Mouse (Mus musculus): ENCODE measurements around the gene Nfib. TPM values are rescaled to one million over a fixed set of nuclear protein-coding genes. Genes with fewer than 3 reads are reported as not detected.

Nfib gene
- polyA plus RNA-seq, 1 experiment from 2014 or later: 60.0 TPM

DNA sequence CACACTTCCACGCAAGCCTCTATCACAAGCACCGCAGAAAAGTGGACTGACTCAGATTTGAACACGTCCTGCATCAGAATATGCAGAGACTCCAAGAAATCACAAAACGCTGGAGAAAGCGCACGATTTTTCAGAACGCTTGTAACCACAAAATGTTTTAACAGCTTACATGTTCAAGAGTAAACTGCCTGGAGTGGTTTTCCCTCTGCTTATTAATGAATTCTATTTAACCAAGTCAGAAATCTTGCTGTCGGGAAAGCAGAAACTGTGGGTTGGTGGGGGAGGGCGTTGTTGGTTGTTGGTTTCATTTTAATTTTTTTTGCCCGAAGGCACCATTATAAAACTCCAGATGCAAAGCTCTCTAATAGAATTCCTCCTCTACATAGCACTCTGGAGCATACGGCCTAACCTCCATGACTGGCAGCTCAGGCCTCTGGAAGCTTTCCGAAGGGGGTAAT, 82.4 kb downstream of the Nfib start:
- Histone ChIP-seq H3K27me3 (no peaks in the 10 kb centered on the region), H3K4me3 (no peak overlapping the region), H3K4me1 (replicated peaks) (peaks cover 25% of the 10 kb centered on the region), H3K9ac (no peak overlapping the region), H3K36me3 (no peaks in the 10 kb centered on the region), H3K4me2 (peak overlapping the region; percentile 48), H3K9me3 (replicated peaks) (no peaks in the 10 kb centered on the region), H3K27ac (peak overlapping the region; percentile 84)
- ATAC-seq (replicated peaks; ENCODE audit: insufficient number of reproducible peaks, insufficient read depth, low FRiP score, low read depth): no peak
- WGBS: 65% methylated on average over 12 of the region's 12 CpGs

DNA sequence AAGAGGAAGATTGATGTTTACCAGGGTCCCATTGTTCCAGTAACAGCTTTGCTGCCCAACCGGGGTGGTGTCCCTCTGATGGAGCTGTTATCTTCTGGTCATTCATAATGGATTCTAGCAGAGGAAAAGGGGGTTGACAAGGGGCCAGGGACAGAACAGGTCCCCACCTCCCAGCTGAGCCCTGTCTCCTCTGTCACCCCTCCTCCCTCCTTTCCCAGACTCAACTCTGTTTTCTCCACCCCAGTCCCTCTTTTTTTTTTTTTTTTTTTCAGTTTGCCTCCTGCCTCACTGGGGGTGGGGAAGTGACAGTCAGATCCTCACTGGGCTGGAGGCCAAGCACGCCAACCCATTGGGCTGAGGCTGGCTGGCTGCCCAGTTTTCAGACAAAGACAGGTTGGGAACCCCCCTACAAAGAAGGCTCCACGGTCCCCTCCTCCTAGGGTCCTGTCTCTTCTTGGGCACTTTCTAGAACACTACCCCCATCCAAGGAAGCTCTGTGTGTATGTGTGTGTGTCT, 83.2 kb downstream of the Nfib start:
- 2% methylated on average over 3 of the region's 3 CpGs for WGBS
- Histone ChIP-seq H3K27ac (peak overlapping the region; percentile 84), H3K9me3 (replicated peaks) (no peaks in the 10 kb centered on the region), H3K9ac (no peak overlapping the region), H3K4me1 (replicated peaks) (peaks cover 28% of the 10 kb centered on the region), H3K4me2 (peak overlapping the region; percentile 48), H3K27me3 (no peaks in the 10 kb centered on the region), H3K36me3 (no peaks in the 10 kb centered on the region), H3K4me3 (no peak overlapping the region; the same call in 1 of the 2 replicates)
- ATAC-seq (replicated peaks; ENCODE audit: insufficient number of reproducible peaks, insufficient read depth, low FRiP score, low read depth): peak; percentile 84

DNA sequence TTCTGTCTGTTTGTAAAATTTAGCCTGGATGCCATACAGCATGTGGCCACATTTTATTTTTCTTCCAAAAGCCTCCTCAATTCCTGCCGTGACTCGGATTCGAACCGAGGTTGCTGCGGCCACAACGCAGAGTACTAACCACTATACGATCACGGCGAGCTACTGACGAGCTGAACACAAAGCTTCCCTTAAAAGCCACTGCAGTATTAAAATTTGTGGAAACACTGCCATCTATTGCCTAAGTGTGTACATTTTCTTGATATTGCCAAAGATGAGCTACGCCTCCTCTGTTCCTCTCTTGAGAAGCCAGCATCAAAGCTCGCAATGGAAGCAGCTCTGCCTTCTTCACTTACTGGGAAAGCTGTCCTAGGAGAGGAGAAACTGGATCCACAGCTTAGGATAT, 86.0 kb downstream of the Nfib start:
- 54% methylated on average over 12 of the region's 12 CpGs for WGBS
- Histone ChIP-seq H3K4me1 (replicated peaks) (peaks cover 28% of the 10 kb centered on the region), H3K36me3 (no peaks in the 10 kb centered on the region)

DNA sequence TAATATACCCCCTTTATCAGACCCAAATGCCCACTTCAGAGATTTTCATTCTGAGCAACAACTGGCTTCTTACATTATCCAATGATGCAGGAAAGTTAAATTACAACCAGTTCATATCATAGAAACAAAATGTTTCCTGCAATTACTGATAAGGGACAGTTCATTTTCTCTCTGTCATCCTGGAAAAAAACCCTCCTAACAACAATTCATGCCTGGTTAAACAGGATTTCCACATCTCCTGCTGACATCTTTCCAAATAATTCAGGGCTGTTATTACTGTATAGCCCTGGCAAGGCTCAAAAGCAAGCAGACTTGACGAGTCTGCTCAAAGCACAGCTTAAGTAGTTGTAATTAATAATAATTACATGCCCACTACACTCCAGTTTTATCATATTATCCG, 86.5 kb downstream of the Nfib start:
- H3K4me2 ChIP-seq: no peak overlapping the region
- H3K27me3 ChIP-seq: no peaks in the 10 kb centered on the region
- ATAC-seq (replicated peaks; ENCODE audit: insufficient number of reproducible peaks, insufficient read depth, low FRiP score, low read depth): no peak
- H3K4me1 ChIP-seq (replicated peaks): peaks cover 26% of the 10 kb centered on the region
- no peak overlapping the region for H3K9ac ChIP-seq
- no peaks in the 10 kb centered on the region for H3K36me3 ChIP-seq
- WGBS: 67% methylated on average over 2 of the region's 2 CpGs
- H3K9me3 ChIP-seq (replicated peaks): no peaks in the 10 kb centered on the region
- H3K4me3 ChIP-seq: no peak overlapping the region
- no peak overlapping the region for H3K27ac ChIP-seq

More for the DNA sequence above, 86.0 kb downstream of the Nfib start:
- Histone ChIP-seq H3K27me3 (no peaks in the 10 kb centered on the region), H3K4me2 (no peak overlapping the region), H3K27ac (no peak overlapping the region), H3K9me3 (replicated peaks) (no peaks in the 10 kb centered on the region), H3K4me3 (no peak overlapping the region), H3K9ac (no peak overlapping the region)
- no peak for ATAC-seq (replicated peaks; ENCODE audit: insufficient number of reproducible peaks, insufficient read depth, low FRiP score, low read depth)

DNA sequence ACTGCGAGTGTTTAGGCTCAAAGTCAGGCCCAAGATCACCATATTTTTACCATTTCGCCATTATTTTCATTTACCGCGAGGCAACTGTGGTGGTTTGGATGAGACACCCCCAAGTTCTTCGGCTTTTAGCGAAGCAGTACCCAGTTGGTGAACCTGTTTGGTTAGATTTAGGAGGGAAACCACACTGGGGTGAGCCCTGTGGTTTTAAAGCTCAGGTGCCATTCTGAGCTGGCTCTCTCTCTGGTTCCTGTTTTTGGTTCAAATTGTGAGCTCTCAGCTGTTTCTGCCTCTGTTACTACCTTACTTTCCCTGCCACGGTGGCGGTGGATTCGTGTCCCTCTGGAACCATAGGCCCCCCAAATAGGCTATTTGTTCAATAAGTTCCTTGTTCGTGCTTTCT, 88.3 kb downstream of the Nfib start:
- no peak overlapping the region for H3K4me3 ChIP-seq
- H3K27ac ChIP-seq: no peak overlapping the region
- no peaks in the 10 kb centered on the region for H3K9me3 ChIP-seq (replicated peaks)
- WGBS: 83% methylated on average over 10 of the region's 10 CpGs
- ATAC-seq (replicated peaks; ENCODE audit: insufficient number of reproducible peaks, insufficient read depth, low FRiP score, low read depth): no peak
- H3K9ac ChIP-seq: no peak overlapping the region
- peaks cover 18% of the 10 kb centered on the region for H3K4me1 ChIP-seq (replicated peaks)
- no peaks in the 10 kb centered on the region for H3K36me3 ChIP-seq
- no peaks in the 10 kb centered on the region for H3K27me3 ChIP-seq
- no peak overlapping the region for H3K4me2 ChIP-seq

DNA sequence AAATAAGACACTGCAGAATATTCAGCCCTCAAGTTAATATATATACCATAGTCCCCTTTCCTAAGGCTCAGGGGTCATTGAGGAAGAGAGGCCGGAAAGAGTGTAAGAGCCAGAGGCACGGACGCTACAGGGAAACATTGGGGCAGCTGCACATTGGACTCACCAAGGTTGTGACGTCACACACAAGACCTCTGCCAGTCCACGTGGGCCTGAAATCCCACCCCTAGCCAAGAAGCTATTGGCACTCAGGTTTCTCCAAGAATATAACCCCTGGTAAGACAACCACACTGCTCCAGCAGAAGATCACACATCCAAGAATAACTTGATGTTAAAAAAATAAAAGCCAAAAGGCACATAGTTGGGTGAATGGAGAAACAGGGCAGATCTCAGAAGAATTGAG, 89.8 kb downstream of the Nfib start:
- H3K4me2 ChIP-seq: no peak overlapping the region
- H3K4me3 ChIP-seq: no peak overlapping the region
- H3K4me1 ChIP-seq (replicated peaks): peaks cover 13% of the 10 kb centered on the region; the same call in 1 of the 2 replicates
- H3K9ac ChIP-seq: no peak overlapping the region
- ATAC-seq (replicated peaks; ENCODE audit: insufficient number of reproducible peaks, insufficient read depth, low FRiP score, low read depth): no peak
- 75% methylated on average over 5 of the region's 5 CpGs for WGBS
- no peaks in the 10 kb centered on the region for H3K36me3 ChIP-seq
- H3K27me3 ChIP-seq: no peaks in the 10 kb centered on the region
- no peaks in the 10 kb centered on the region for H3K9me3 ChIP-seq (replicated peaks)
- no peak overlapping the region for H3K27ac ChIP-seq

DNA sequence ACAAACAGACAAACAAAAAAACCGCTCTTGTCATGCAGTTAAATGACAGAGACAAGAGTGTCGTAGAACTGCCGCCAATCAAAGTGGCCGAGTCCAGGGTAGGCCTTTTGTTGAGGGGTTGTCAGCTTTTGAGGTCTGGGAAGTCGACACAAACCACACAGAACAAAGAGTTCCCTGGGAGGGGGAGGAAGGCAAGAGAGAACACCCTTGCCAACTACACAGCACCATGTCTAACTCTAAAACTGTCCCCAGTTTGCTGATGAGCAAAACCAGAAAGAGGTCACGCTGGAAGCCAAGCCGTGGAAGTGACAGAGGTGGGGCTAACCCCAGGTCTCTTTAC, 91.1 kb downstream of the Nfib start:
- Histone ChIP-seq H3K36me3 (no peaks in the 10 kb centered on the region), H3K4me2 (no peak overlapping the region), H3K9me3 (replicated peaks) (no peaks in the 10 kb centered on the region), H3K4me3 (no peak overlapping the region), H3K9ac (no peak overlapping the region), H3K27ac (no peak overlapping the region), H3K4me1 (replicated peaks) (peaks cover 13% of the 10 kb centered on the region; the same call in 1 of the 2 replicates), H3K27me3 (no peaks in the 10 kb centered on the region)
- WGBS: 38% methylated on average over 7 of the region's 7 CpGs
- ATAC-seq (replicated peaks; ENCODE audit: insufficient number of reproducible peaks, insufficient read depth, low FRiP score, low read depth): no peak

DNA sequence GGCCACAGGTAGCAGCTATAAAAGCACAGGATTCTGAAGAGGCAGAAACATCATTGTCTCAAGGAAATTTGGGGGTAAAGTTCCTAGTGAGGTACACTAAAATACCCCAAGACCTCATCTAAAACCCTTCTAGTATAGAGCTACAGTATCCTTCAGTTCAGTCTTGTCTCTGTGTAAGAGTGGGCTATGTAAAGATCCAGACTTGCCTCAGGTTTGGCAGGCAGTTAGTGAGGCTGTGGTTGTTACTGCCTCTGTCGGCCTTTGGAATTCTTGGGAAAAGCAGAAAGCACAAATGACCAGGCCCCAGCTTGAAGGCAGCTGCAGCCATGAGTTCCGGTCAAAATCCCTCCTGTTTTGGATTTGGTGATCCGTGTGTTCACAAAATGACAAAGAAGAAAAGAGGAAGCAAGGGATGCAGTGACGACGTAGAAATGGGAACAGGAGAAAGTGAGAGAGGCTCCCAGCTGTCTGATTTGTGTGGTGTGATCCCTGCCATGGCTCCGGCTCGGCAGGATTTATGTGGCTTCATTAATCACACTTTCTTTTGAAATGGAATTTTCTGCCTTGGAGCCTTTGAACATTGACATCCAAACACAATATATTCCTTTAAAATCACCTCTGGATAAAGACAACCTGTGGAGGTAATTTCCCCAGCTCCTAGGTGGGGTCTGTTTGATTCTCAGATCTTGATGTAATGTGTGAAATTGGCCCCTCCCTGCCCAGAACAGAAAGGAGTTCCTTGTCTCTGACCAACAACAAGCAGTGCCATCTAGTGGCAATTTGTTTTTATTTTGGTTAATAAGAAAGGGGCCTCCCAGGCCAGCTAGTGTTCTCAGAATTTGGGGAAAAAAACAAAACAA, 91.7 kb downstream of the Nfib start:
- H3K4me2 ChIP-seq: no peak overlapping the region
- no peak overlapping the region for H3K4me3 ChIP-seq
- H3K36me3 ChIP-seq: no peaks in the 10 kb centered on the region
- H3K27me3 ChIP-seq: no peaks in the 10 kb centered on the region
- ATAC-seq (replicated peaks; ENCODE audit: insufficient number of reproducible peaks, insufficient read depth, low FRiP score, low read depth): no peak
- peaks cover 10% of the 10 kb centered on the region; the same call in 1 of the 2 replicates for H3K4me1 ChIP-seq (replicated peaks)
- 0 out of 2 replicates have a peak overlapping the region, but pooled peaks have one; percentile 19 for H3K9ac ChIP-seq
- no peaks in the 10 kb centered on the region for H3K9me3 ChIP-seq (replicated peaks)
- H3K27ac ChIP-seq: no peak overlapping the region
- WGBS: 39% methylated on average over 7 of the region's 7 CpGs

DNA sequence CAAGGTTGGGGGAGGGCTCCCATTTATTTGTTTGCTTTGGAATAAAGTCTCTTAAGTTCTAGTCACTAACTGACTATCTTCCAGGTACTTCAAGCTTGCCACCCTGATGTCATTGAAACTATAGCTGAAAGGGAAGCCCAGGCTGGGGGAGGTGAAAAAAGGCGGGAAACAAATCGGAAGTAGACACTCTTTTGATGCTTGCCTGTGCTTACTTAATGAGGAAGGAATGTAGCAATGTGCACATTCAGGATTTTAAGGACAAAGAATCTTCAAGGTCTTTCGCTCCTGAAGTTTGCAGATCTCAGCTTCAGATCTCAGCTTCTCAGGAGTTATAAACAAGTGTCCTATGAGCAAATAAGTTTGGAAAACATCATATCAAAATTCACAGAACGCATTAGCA, 95.9 kb downstream of the Nfib start:
- H3K4me2 ChIP-seq: no peak overlapping the region
- H3K27me3 ChIP-seq: no peaks in the 10 kb centered on the region
- H3K27ac ChIP-seq: no peak overlapping the region
- H3K9me3 ChIP-seq (replicated peaks): no peaks in the 10 kb centered on the region
- H3K4me3 ChIP-seq: no peak overlapping the region
- peaks cover 6% of the 10 kb centered on the region; the same call in 1 of the 2 replicates for H3K4me1 ChIP-seq (replicated peaks)
- WGBS: 69% methylated on average over 4 of the region's 4 CpGs
- ATAC-seq (replicated peaks; ENCODE audit: insufficient number of reproducible peaks, insufficient read depth, low FRiP score, low read depth): no peak
- no peaks in the 10 kb centered on the region for H3K36me3 ChIP-seq
- H3K9ac ChIP-seq: no peak overlapping the region

DNA sequence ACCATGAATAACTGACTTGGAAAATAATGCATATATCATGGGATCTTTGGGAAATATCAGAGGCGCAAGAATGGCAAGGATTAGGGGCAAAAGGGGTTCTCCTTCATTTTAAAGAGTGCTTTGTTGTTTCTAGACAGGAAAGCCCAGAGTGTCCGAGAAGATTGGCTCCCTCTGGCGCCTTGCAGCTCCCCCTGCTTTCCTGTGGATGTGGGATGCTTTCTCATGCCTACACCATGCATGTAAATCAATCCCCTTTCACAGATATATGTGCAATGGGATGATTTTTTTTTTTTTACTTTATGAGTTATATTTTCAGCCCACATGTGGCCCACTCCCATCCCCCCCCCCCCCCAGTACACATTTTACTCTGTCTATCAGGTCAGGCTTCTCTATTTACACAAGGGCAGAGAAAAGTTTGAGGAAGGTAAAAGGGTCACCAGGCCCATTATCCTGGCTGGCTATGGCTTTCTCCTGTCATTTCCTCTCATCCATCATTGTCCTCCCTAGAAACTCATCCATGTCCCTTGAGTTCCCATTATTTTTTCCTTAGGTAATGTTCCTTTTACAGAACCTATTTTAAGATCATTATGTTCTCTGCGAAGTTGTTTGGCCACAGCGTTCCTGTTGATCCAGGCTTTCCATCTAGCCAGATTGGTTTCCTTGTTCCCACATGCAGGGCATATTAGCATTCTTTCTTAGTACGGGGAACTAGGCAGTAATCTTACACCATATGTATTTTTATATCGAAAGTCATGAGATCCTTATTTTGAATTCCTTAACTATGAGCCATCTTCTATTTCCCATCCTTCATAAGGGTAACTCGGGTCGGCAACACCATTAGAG, 96.6 kb downstream of the Nfib start:
- Histone ChIP-seq H3K4me3 (no peak overlapping the region), H3K27ac (no peak overlapping the region), H3K9ac (no peak overlapping the region), H3K27me3 (no peaks in the 10 kb centered on the region), H3K36me3 (no peaks in the 10 kb centered on the region), H3K4me2 (no peak overlapping the region), H3K4me1 (replicated peaks) (peaks cover 10% of the 10 kb centered on the region; the same call in 1 of the 2 replicates), H3K9me3 (replicated peaks) (no peaks in the 10 kb centered on the region)
- ATAC-seq (replicated peaks; ENCODE audit: insufficient number of reproducible peaks, insufficient read depth, low FRiP score, low read depth): no peak
- WGBS: 68% methylated on average over 9 of the region's 9 CpGs

DNA sequence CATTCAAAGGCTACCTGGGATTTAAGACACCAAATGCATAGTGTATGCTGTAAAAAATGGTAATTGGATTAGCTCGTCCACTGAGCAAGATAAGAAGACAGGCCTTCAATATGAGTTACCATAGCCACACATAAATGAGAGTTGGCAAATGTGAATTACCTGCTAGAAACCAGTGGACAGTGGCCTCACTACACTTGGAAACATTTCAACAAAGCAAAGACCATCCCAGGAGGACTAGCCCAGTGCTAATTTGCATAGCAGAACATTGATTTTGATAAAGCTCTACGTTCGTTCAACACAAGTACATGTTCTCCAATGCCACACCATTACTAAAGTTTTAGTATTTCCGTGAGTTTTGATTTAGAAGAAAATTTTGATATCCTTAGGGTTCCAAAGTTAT, 98.3 kb downstream of the Nfib start:
- WGBS: 84% methylated on average over 4 of the region's 4 CpGs
- no peak for ATAC-seq (replicated peaks; ENCODE audit: insufficient number of reproducible peaks, insufficient read depth, low FRiP score, low read depth)
- Histone ChIP-seq H3K4me3 (no peak overlapping the region), H3K27me3 (no peaks in the 10 kb centered on the region), H3K4me2 (no peak overlapping the region), H3K4me1 (replicated peaks) (0 out of 2 replicates have a peak, but pooled peaks cover 5% of the 10 kb centered on the region), H3K9ac (no peak overlapping the region), H3K27ac (no peak overlapping the region), H3K36me3 (no peaks in the 10 kb centered on the region), H3K9me3 (replicated peaks) (no peaks in the 10 kb centered on the region)

All from heart, embryonic 15.5 days (tissue).